Mouse (Mus musculus): ENCODE measurements around the gene Kif5a. TPM values are rescaled to one million over a fixed set of nuclear protein-coding genes. Genes with fewer than 3 reads are reported as not detected.
"Not testable (repeated sequence)": the region's sequence is repeated elsewhere in the genome, so short reads cannot be mapped to it uniquely, and the experiment has no call there.

Kif5a gene
- polyA plus RNA-seq (2015; fragmentation: Nextera tagmentation; extraction: Ambion mirVana): 0.70 and 1.3 TPM in 2 replicates

GRCm38 (mm10) chr10:127262548-127263398, at the start of gene Kif5a:
Kif5a (minus strand) TSS chr10:127263348.
- 1% methylated on average over 51 of the region's 53 CpGs for WGBS
- Histone ChIP-seq H3K36me3 (no peaks in the 10 kb centered on the region), H3K4me2 (peak within 1 kb of the TSS; percentile 81), H3K9ac (peak within 1 kb of the TSS; percentile 43), H3K27me3 (peaks cover 39% of the 10 kb centered on the region), H3K4me3 (peak within 1 kb of the TSS; percentile 43), H3K9me3 (no peaks in the 10 kb centered on the region), H3K27ac (no peak within 1 kb of the TSS), H3K4me1 (peaks cover 17% of the 10 kb centered on the region)
- no peak for ATAC-seq (ENCODE audit: borderline replicate concordance, extremely low read depth, low FRiP score, low TSS enrichment)

- Histone ChIP-seq H3K4me1 (peaks cover 18% of the 10 kb centered on the region), H3K36me3 (peaks cover 17% of the 10 kb centered on the region), H3K9ac (no peak overlapping the region), H3K27ac (no peak overlapping the region), H3K4me2 (no peak overlapping the region), H3K27me3 (no peaks in the 10 kb centered on the region), H3K4me3 (no peak overlapping the region), H3K9me3 (no peaks in the 10 kb centered on the region)
- 59% methylated on average over 4 of the region's 4 CpGs for WGBS
- ATAC-seq (ENCODE audit: borderline replicate concordance, extremely low read depth, low FRiP score, low TSS enrichment): no peak
These were observed 49.7 kb upstream of the Kif5a start for GRCm38 (mm10) chr10:127312858-127313257.

- Histone ChIP-seq H3K9me3 (no peaks in the 10 kb centered on the region), H3K27ac (peak overlapping the region; percentile 74), H3K27me3 (no peaks in the 10 kb centered on the region), H3K36me3 (peaks cover 22% of the 10 kb centered on the region), H3K9ac (peak overlapping the region; percentile 58), H3K4me2 (peak overlapping the region; percentile 64), H3K4me3 (peak overlapping the region; percentile 83), H3K4me1 (peaks cover 18% of the 10 kb centered on the region)
- WGBS: under 1% methylated on average over 4 of the region's 4 CpGs
- peak; percentile 66 for ATAC-seq (ENCODE audit: borderline replicate concordance, extremely low read depth, low FRiP score, low TSS enrichment)
These were observed 49.2 kb upstream of the Kif5a start for GRCm38 (mm10) chr10:127312356-127312676.

GRCm38 (mm10) chr10:127311476-127312355, 48.6 kb upstream of the Kif5a start, which contains the start of gene Mars:
Mars (minus strand) TSS chr10:127311786.
- Histone ChIP-seq H3K27me3 (no peaks in the 10 kb centered on the region), H3K36me3 (peaks cover 28% of the 10 kb centered on the region), H3K9ac (peak within 1 kb of the TSS; percentile 85), H3K4me2 (peak within 1 kb of the TSS; percentile 64), H3K4me1 (peaks cover 18% of the 10 kb centered on the region), H3K9me3 (no peaks in the 10 kb centered on the region), H3K4me3 (peak within 1 kb of the TSS; percentile 83), H3K27ac (peak within 1 kb of the TSS; percentile 74)
- peak; percentile 96 for ATAC-seq (ENCODE audit: borderline replicate concordance, extremely low read depth, low FRiP score, low TSS enrichment)
- WGBS: under 1% methylated on average over 65 of the region's 65 CpGs

- peak; percentile 24; the same call in 1 of the 2 replicates for ATAC-seq (ENCODE audit: borderline replicate concordance, extremely low read depth, low FRiP score, low TSS enrichment)
- Histone ChIP-seq H3K27ac (peak overlapping the region; percentile 69), H3K9ac (peak overlapping the region; percentile 85), H3K4me3 (peak overlapping the region; percentile 83), H3K27me3 (no peaks in the 10 kb centered on the region), H3K4me1 (peaks cover 18% of the 10 kb centered on the region), H3K9me3 (no peaks in the 10 kb centered on the region), H3K4me2 (peak overlapping the region; percentile 64), H3K36me3 (peaks cover 37% of the 10 kb centered on the region)
- WGBS: 30% methylated on average over 23 of the region's 23 CpGs
These were observed 47.7 kb upstream of the Kif5a start for GRCm38 (mm10) chr10:127310523-127311475.

GRCm38 (mm10) chr10:127309167-127309566, 46.0 kb upstream of the Kif5a start:
- H3K4me2 ChIP-seq; H3K9ac ChIP-seq; H3K27ac ChIP-seq; H3K27me3 ChIP-seq; ATAC-seq (ENCODE audit: borderline replicate concordance, extremely low read depth, low FRiP score, low TSS enrichment); H3K4me3 ChIP-seq; H3K9me3 ChIP-seq: not testable (repeated sequence)
- Histone ChIP-seq H3K4me1 (peaks cover 18% of the 10 kb centered on the region), H3K36me3 (peaks cover 54% of the 10 kb centered on the region)
- WGBS: 85% methylated on average over 3 of the region's 3 CpGs

- Histone ChIP-seq H3K9me3 (no peaks in the 10 kb centered on the region), H3K4me3 (no peak overlapping the region), H3K9ac (no peak overlapping the region), H3K4me2 (no peak overlapping the region), H3K27ac (no peak overlapping the region), H3K27me3 (no peaks in the 10 kb centered on the region), H3K4me1 (no peaks in the 10 kb centered on the region), H3K36me3 (peaks cover 92% of the 10 kb centered on the region)
- WGBS: 86% methylated on average over 11 of the region's 11 CpGs
- ATAC-seq (ENCODE audit: borderline replicate concordance, extremely low read depth, low FRiP score, low TSS enrichment): no peak
These were observed 40.0 kb upstream of the Kif5a start for GRCm38 (mm10) chr10:127303136-127303535.

- WGBS: 90% methylated on average over 6 of the region's 6 CpGs
- Histone ChIP-seq H3K4me1 (no peaks in the 10 kb centered on the region), H3K27ac (no peak overlapping the region), H3K4me2 (no peak overlapping the region), H3K36me3 (peaks cover 89% of the 10 kb centered on the region), H3K4me3 (no peak overlapping the region), H3K27me3 (no peaks in the 10 kb centered on the region), H3K9me3 (no peaks in the 10 kb centered on the region), H3K9ac (no peak overlapping the region)
- no peak for ATAC-seq (ENCODE audit: borderline replicate concordance, extremely low read depth, low FRiP score, low TSS enrichment)
These were observed 37.2 kb upstream of the Kif5a start for GRCm38 (mm10) chr10:127300361-127300760.

GRCm38 (mm10) chr10:127297015-127297871, 34.1 kb upstream of the Kif5a start:
- no peak overlapping the region for H3K27ac ChIP-seq
- WGBS: 84% methylated on average over 16 of the region's 16 CpGs
- peaks cover 8% of the 10 kb centered on the region for H3K4me1 ChIP-seq
- H3K4me3 ChIP-seq: no peak overlapping the region
- H3K4me2 ChIP-seq: no peak overlapping the region
- H3K27me3 ChIP-seq: no peaks in the 10 kb centered on the region
- H3K9ac ChIP-seq: no peak overlapping the region
- no peak for ATAC-seq (ENCODE audit: borderline replicate concordance, extremely low read depth, low FRiP score, low TSS enrichment)
- H3K36me3 ChIP-seq: peaks cover 81% of the 10 kb centered on the region
- H3K9me3 ChIP-seq: no peaks in the 10 kb centered on the region

- Histone ChIP-seq H3K27ac (no peak overlapping the region), H3K9me3 (no peaks in the 10 kb centered on the region), H3K4me1 (peaks cover 17% of the 10 kb centered on the region), H3K36me3 (peaks cover 70% of the 10 kb centered on the region), H3K27me3 (no peaks in the 10 kb centered on the region), H3K4me3 (no peak overlapping the region), H3K9ac (no peak overlapping the region), H3K4me2 (no peak overlapping the region)
- no peak for ATAC-seq (ENCODE audit: borderline replicate concordance, extremely low read depth, low FRiP score, low TSS enrichment)
- WGBS: 85% methylated on average over 24 of the region's 24 CpGs
These were observed 33.0 kb upstream of the Kif5a start for GRCm38 (mm10) chr10:127295986-127296794.

Measured in lung, embryonic 15.5 days (tissue).